Mouse (Mus musculus) cerebellum, postnatal 10 days (tissue): ENCODE measurements around the gene Dcp1b.
"Not testable (repeated sequence)": the region's sequence is repeated elsewhere in the genome, so short reads cannot be mapped to it uniquely, and the experiment has no call there.

Source experiments
- DNase-seq, 2 experiments: peaks; one replicate each; pipeline ENCODE4 v3.0.0; 2021; ENCODE audit warnings: mixed read lengths in 2 of 2

Dcp1b gene

GRCm38 (mm10) chr6:119196382-119197305, 21.6 kb downstream of the Dcp1b start, which contains the start of gene Cacna1c:
Cacna1c (minus strand) TSS chr6:119196418.
- peak; percentile 72 to 76 for DNase-seq

GRCm38 (mm10) chr6:119198534-119199273, 23.7 kb downstream of the Dcp1b start:
- peak; percentile 41 to 51 for DNase-seq

GRCm38 (mm10) chr6:119199274-119199879, 24.3 kb downstream of the Dcp1b start:
- no peak for DNase-seq

GRCm38 (mm10) chr6:119200362-119200761, 25.3 kb downstream of the Dcp1b start:
- DNase-seq, result no peak

GRCm38 (mm10) chr6:119201575-119201974, 26.5 kb downstream of the Dcp1b start:
- DNase-seq, result no peak

- DNase-seq, result no peak
Observed at GRCm38 (mm10) chr6:119204286-119204685, 29.2 kb downstream of the Dcp1b start.

- DNase-seq, result no peak
Observed at GRCm38 (mm10) chr6:119204915-119205314, 29.9 kb downstream of the Dcp1b start.

- DNase-seq, result not testable (repeated sequence)
Observed at GRCm38 (mm10) chr6:119206006-119206405, 31.0 kb downstream of the Dcp1b start.

GRCm38 (mm10) chr6:119213375-119213774, 38.3 kb downstream of the Dcp1b start:
- DNase-seq, result no peak

GRCm38 (mm10) chr6:119214190-119214589, 39.1 kb downstream of the Dcp1b start:
- DNase-seq, result no peak

- DNase-seq, result no peak
Observed at GRCm38 (mm10) chr6:119215040-119215613, 40.1 kb downstream of the Dcp1b start.

GRCm38 (mm10) chr6:119217661-119218060, 42.6 kb downstream of the Dcp1b start:
- DNase-seq, result no peak

GRCm38 (mm10) chr6:119218591-119218990, 43.5 kb downstream of the Dcp1b start:
- no peak for DNase-seq

- peak; percentile 20 to 23 for DNase-seq
Observed at GRCm38 (mm10) chr6:119219237-119219870, 44.3 kb downstream of the Dcp1b start.

- peak; percentile 75 to 85 for DNase-seq
Observed at GRCm38 (mm10) chr6:119220297-119220696, 45.2 kb downstream of the Dcp1b start.

GRCm38 (mm10) chr6:119224451-119225195, 49.6 kb downstream of the Dcp1b start:
- peak; percentile 71 to 76 for DNase-seq

- peak; percentile 71 to 73 for DNase-seq
Observed at GRCm38 (mm10) chr6:119225226-119225625, 50.2 kb downstream of the Dcp1b start.

- peak; percentile 50 for DNase-seq
Observed at GRCm38 (mm10) chr6:119225731-119226130, 50.7 kb downstream of the Dcp1b start.

- DNase-seq, result no peak
Observed at GRCm38 (mm10) chr6:119227001-119227400, 51.9 kb downstream of the Dcp1b start.

GRCm38 (mm10) chr6:119228861-119229603, 54.0 kb downstream of the Dcp1b start:
- DNase-seq, result no peak

- DNase-seq, result no peak
Observed at GRCm38 (mm10) chr6:119233066-119233465, 58.0 kb downstream of the Dcp1b start.
